Mouse (Mus musculus) T-helper 1 cell (primary cell): Measurements from ENCODE around the gene Rabgap1l.

Source experiments
- in situ Hi-C: fragments of 300-600 bp; cut with MboI, MseI; formaldehyde crosslinking; loops from one replicate; pipeline ENCODE4 v1.15.1; 2025; ENCODE audit warnings: high pct_unique_total_duplicates

Gene Rabgap1l

GRCm38 (mm10) chr1:160596252-160596947 is 196.6 kb downstream of the Rabgap1l start:
- in situ Hi-C loops, result no loop called here

- in situ Hi-C loops, result no loop called here
These were observed 198.4 kb downstream of the Rabgap1l start for GRCm38 (mm10) chr1:160594576-160594975.

- in situ Hi-C loops, result no loop called here
These were observed 198.9 kb downstream of the Rabgap1l start for GRCm38 (mm10) chr1:160594066-160594465.

- in situ Hi-C loops, result no loop called here
These were observed 204.0 kb downstream of the Rabgap1l start for GRCm38 (mm10) chr1:160588911-160589590.

GRCm38 (mm10) chr1:160579309-160580233 is 213.4 kb downstream of the Rabgap1l start:
- in situ Hi-C loops, result no loop called here

- in situ Hi-C loops, result no loop called here
These were observed 216.9 kb downstream of the Rabgap1l start for GRCm38 (mm10) chr1:160576124-160576523.

- in situ Hi-C loops, result no loop called here
These were observed 219.0 kb downstream of the Rabgap1l start for GRCm38 (mm10) chr1:160574039-160574438.

GRCm38 (mm10) chr1:160566458-160566857 is 226.6 kb downstream of the Rabgap1l start:
- in situ Hi-C loops, result no loop called here

- in situ Hi-C loops, result no loop called here
These were observed 231.6 kb downstream of the Rabgap1l start for GRCm38 (mm10) chr1:160561381-160561780.

- in situ Hi-C loops, result no loop called here
These were observed 242.4 kb downstream of the Rabgap1l start for GRCm38 (mm10) chr1:160550636-160551035.

GRCm38 (mm10) chr1:160547934-160548876 is 244.8 kb downstream of the Rabgap1l start:
- in situ Hi-C loops, result no loop called here

- in situ Hi-C loops, result no loop called here
These were observed 257.4 kb downstream of the Rabgap1l start for GRCm38 (mm10) chr1:160535649-160536048.

- in situ Hi-C loops, result no loop called here
These were observed 258.3 kb downstream of the Rabgap1l start for GRCm38 (mm10) chr1:160534571-160535335.

GRCm38 (mm10) chr1:160533209-160533820 is 259.7 kb downstream of the Rabgap1l start:
- in situ Hi-C loops, result no loop called here

- in situ Hi-C loops, result no loop called here
These were observed 261.6 kb downstream of the Rabgap1l start for GRCm38 (mm10) chr1:160531402-160531801.

- in situ Hi-C loops, result no loop called here
These were observed 271.1 kb downstream of the Rabgap1l start for GRCm38 (mm10) chr1:160521918-160522317.

- in situ Hi-C loops, result no loop called here
These were observed 272.3 kb downstream of the Rabgap1l start for GRCm38 (mm10) chr1:160520665-160521064.

- in situ Hi-C loops, result no loop called here
These were observed 273.0 kb downstream of the Rabgap1l start for GRCm38 (mm10) chr1:160519896-160520465.

GRCm38 (mm10) chr1:160518552-160518951 is 274.5 kb downstream of the Rabgap1l start:
- in situ Hi-C loops, result no loop called here
